Mouse (Mus musculus): ENCODE results near the gene Phactr2.
"Not testable (repeated sequence)": the region's sequence is repeated elsewhere in the genome, so short reads cannot be mapped to it uniquely, and the experiment has no call there.

- TF ChIP-seq CTCF (IDR thresholded peaks at IDR 0.05; ENCODE audit: low read depth, low read length); POLR2A (IDR thresholded peaks at IDR 0.05; ENCODE audit: insufficient read depth, low read length); EP300 (IDR thresholded peaks at IDR 0.05; ENCODE audit: insufficient read depth, low read depth, low read length): not testable (repeated sequence)
Observed at GRCm38 (mm10) chr10:13501533-13501932, 27.3 kb upstream of the Phactr2 start.

All from ES-Bruce4 (cell line).